Comparison of ENCODE assay signal across 14 mouse cellular contexts in the genomic region with DNA sequence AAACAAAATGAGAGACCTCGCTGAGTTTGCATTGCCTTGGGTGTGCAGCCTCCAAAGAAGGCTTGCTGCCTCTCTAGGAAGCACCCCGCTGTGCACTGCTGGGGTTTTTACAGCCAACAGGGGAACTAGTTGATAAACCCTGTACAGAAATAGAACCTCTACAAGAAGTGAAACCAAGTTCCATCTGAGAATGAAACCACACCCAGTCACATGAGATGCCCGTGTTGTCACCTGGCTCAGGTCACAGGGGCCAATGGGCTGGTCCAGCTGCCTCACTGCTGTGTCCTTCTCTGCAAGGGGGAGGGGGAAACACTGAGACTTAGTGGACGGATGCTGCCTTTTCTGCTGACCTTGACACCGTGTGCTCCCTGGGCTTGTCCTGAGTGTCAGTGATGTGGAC. TPM values are rescaled to one million over a fixed set of nuclear protein-coding genes. Genes with fewer than 3 reads are reported as not detected.
DNase-seq lines count a peak whose midpoint lies in the region; ATAC-seq and TF ChIP-seq lines count a peak whose summit lies in the region.
"Had no signal": no experiment of that assay in that cellular context is flagged by ENCODE, and none has a peak within 500 bp of the region (broad histone marks: within the 10 kb centered on the region; RNA-seq: fewer than 3 reads in every experiment).

No protein-coding gene starts in this region.

- peak; percentile 97 for DNase-seq in heart, adult 11 months
- no peak for DNase-seq in heart, postnatal 25 days (ENCODE audit: low spot score)
- peak; percentile 13 for DNase-seq in brain, adult 2 months (ENCODE audit: low read depth, low spot score)
- peak; percentile 72 for DNase-seq in induced T-regulatory cell, adult 2 months (ENCODE audit: low read depth)
- peak; percentile 50 to 59 for DNase-seq in spleen, adult 18-20 months
- no peak for DNase-seq in frontal cortex, postnatal 36 days (ENCODE audit: low spot score in 2 of 2)
- no peak for DNase-seq in thymus, adult 2 months
- DNase-seq: cerebellum, adult 8-10 months; kidney, postnatal 10 days; right cerebral cortex, adult 18-20 months had no signal

- no peak overlapping the region for H3K9ac ChIP-seq in kidney, embryonic 16.5 days (replicated peaks; ENCODE audit: low read length)
- H3K9ac ChIP-seq: embryonic facial prominence, embryonic 15.5 days; limb, embryonic 15.5 days had no signal

- no peaks in the 10 kb centered on the region for H3K4me1 ChIP-seq in thymus, adult 2 months (replicated peaks; ENCODE audit: control insufficient read depth, insufficient read depth, low read length)
- no peaks in the 10 kb centered on the region for H3K4me1 ChIP-seq in kidney, embryonic 16.5 days (ENCODE audit: insufficient read depth, low read length)
- H3K4me1 ChIP-seq: embryonic facial prominence, embryonic 15.5 days; limb, embryonic 15.5 days had no signal

- no peaks in the 10 kb centered on the region for H3K27me3 ChIP-seq in thymus, adult 2 months (ENCODE audit: control insufficient read depth, insufficient read depth, low read length)
- no peaks in the 10 kb centered on the region for H3K27me3 ChIP-seq in kidney, embryonic 16.5 days (ENCODE audit: insufficient read depth, low read length)
- H3K27me3 ChIP-seq: embryonic facial prominence, embryonic 15.5 days; limb, embryonic 15.5 days had no signal

- no peak overlapping the region for H3K4me3 ChIP-seq in thymus, adult 2 months (ENCODE audit: control insufficient read depth, insufficient read depth, low read length)
- no peak overlapping the region for H3K4me3 ChIP-seq in kidney, embryonic 16.5 days (ENCODE audit: low read length)
- H3K4me3 ChIP-seq: embryonic facial prominence, embryonic 15.5 days; limb, embryonic 15.5 days had no signal

- 28% methylated on average over 5 of the region's 5 CpGs for WGBS in thymus, adult 2 months
- WGBS in kidney, embryonic 16.5 days = 54% methylated on average over 5 of the region's 5 CpGs

- TF ChIP-seq POLR2A in thymus, adult 2 months (IDR thresholded peaks at IDR 0.05; ENCODE audit: control insufficient read depth, extremely low read depth, insufficient read depth, low read length, poor library complexity) = no peak

- no peak for TF ChIP-seq CTCF in thymus, adult 2 months (IDR thresholded peaks at IDR 0.05; ENCODE audit: borderline replicate concordance, control insufficient read depth, extremely low read depth, insufficient read depth, low read length, poor library complexity)

- no peak for ATAC-seq in kidney, embryonic 16.5 days (ENCODE audit: low FRiP score, low TSS enrichment)
- ATAC-seq: midbrain, embryonic 16.5 days had no signal

- no peaks in the 10 kb centered on the region for H3K9me3 ChIP-seq in kidney, embryonic 16.5 days (ENCODE audit: low read length)
- H3K9me3 ChIP-seq: embryonic facial prominence, embryonic 15.5 days; limb, embryonic 15.5 days had no signal

- no peaks in the 10 kb centered on the region for H3K36me3 ChIP-seq in thymus, adult 2 months (ENCODE audit: control insufficient read depth, insufficient read depth, low read length)
- H3K36me3 ChIP-seq in kidney, embryonic 16.5 days (ENCODE audit: insufficient read depth, low read length) = no peaks in the 10 kb centered on the region
- H3K36me3 ChIP-seq: embryonic facial prominence, embryonic 15.5 days; limb, embryonic 15.5 days had no signal

- H3K27ac ChIP-seq in thymus, adult 2 months (ENCODE audit: control insufficient read depth, insufficient read depth, low read length) = no peak overlapping the region
- H3K27ac ChIP-seq in kidney, embryonic 16.5 days (ENCODE audit: low read length) = no peak overlapping the region
- H3K27ac ChIP-seq: embryonic facial prominence, embryonic 15.5 days; limb, embryonic 15.5 days had no signal

- H3K4me2 ChIP-seq in kidney, embryonic 16.5 days (replicated peaks; ENCODE audit: low read depth, low read length) = no peak overlapping the region
- H3K4me2 ChIP-seq: embryonic facial prominence, embryonic 15.5 days; limb, embryonic 15.5 days had no signal

- intact Hi-C loops in heart, postnatal 25 days (cut with DNase I) = no loop called here

RNA-seq across cellular contexts. Expression of a gene that starts 30.5 kb away (rescaled TPM):
- 100 to 1,000 TPM; 102 to 106 TPM for total RNA-seq in heart, postnatal 25 days (2021)
- polyA plus RNA-seq in thymus, adult 2 months (2012; rRNA removed) = 35.5 and 43.3 TPM in 2 replicates
- 99.1 and 99.6 TPM in 2 replicates for polyA plus RNA-seq in kidney, embryonic 16.5 days (2015; fragmentation: Nextera tagmentation; extraction: Ambion mirVana)

Comparison
In these comparisons a context has a peak if more than half of its experiments do, and no peak if none do; other contexts are left out.
1. DNase-seq: peak in heart, adult 11 months (single experiment), brain, adult 2 months (single experiment), induced T-regulatory cell, adult 2 months (single experiment) and spleen, adult 18-20 months (2 of 2); none in heart, postnatal 25 days (single experiment), frontal cortex, postnatal 36 days (0 of 2) and thymus, adult 2 months (single experiment).